Mouse (Mus musculus) forebrain, embryonic 16.5 days (tissue): ENCODE measurements around the gene Cdc123. TPM values are rescaled to one million over a fixed set of nuclear protein-coding genes. Genes with fewer than 3 reads are reported as not detected.

Experiments used
- ATAC-seq: fragments of 200-750 bp; cut with Nextera tagmentation; 2 replicates; pipeline ENCODE4 v1.8.0; 2017; ENCODE audit warnings: mild to moderate bottlenecking, moderate library complexity
- H3K27ac ChIP-seq: fragments of 300-500 bp; sonication (generic); 2 replicates; pipeline ENCODE4 v1.5.1; 2014; ENCODE audit warnings: low read length, control low read depth
- H3K27me3 ChIP-seq: fragments of 300-500 bp; sonication (generic); replicated peaks from 2 replicates; pipeline ENCODE4 v1.6.1; 2014; ENCODE audit warnings: low read length; ENCODE audit not compliant: control insufficient read depth, insufficient read depth
- H3K36me3 ChIP-seq: fragments of 300-500 bp; sonication (generic); 2 replicates; pipeline ENCODE4 v1.6.1; 2014; ENCODE audit not compliant: control insufficient read depth, insufficient read depth
- H3K4me1 ChIP-seq: fragments of 300-500 bp; sonication (generic); replicated peaks from 2 replicates; pipeline ENCODE4 v1.6.1; 2014; ENCODE audit warnings: low read length; ENCODE audit not compliant: control insufficient read depth, insufficient read depth
- H3K4me2 ChIP-seq: fragments of 300-500 bp; sonication (generic); 2 replicates; pipeline ENCODE4 v1.6.1; 2014; ENCODE audit warnings: mild to moderate bottlenecking, low read length, control low read depth
- H3K4me3 ChIP-seq: fragments of 300-500 bp; sonication (generic); replicated peaks from 2 replicates; pipeline ENCODE4 v1.5.1; 2014; ENCODE audit warnings: mild to moderate bottlenecking, low read length, control low read depth
- H3K9ac ChIP-seq: fragments of 300-500 bp; sonication (generic); replicated peaks from 2 replicates; pipeline ENCODE4 v1.6.1; 2014; ENCODE audit warnings: low read depth, low read length, control low read depth
- H3K9me3 ChIP-seq: fragments of 300-500 bp; sonication (generic); 2 replicates; pipeline ENCODE4 v1.6.1; 2016; ENCODE audit warnings: low read length; ENCODE audit not compliant: control insufficient read depth
- WGBS: fragments of 180-500 bp; shearing (Covaris S2); extraction: QIAGEN DNeasy Blood & Tissue Kit; methylation state at CpG from one replicate; pipeline ENCODE4 v1.1.7; 2014; 5-methylcytosine and 5-hydroxymethylcytosine counted together
- polyA plus RNA-seq: library from polyadenylated mRNA; unstranded; fragments of >200 nt; fragmentation: Nextera tagmentation; extraction: Ambion mirVana; gene quantifications from 2 replicates; pipeline ENCODE4 v1.2.1, GENCODE M21; 2015

Gene Cdc123
- polyA plus RNA-seq, 1 experiment from 2014 or later: 294 TPM

DNA sequence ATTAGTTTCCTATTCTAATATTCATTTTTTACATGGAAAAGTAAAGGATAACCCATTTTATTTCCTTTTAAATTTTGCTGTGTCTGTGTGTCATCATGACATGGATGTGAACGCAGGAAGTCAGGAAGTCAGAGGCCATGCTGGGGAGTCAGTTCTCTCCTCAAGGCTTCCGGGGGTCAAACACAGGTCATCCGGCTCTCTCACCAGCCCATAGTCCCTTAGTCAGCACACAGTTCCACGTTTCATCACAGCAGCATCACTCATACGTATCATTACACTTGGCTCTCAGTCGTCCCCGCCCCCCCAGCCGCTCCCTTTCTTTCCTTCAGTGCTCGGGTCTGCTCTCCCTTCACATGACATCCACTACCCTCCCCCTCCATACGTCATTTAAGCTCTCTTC, 51.2 kb downstream of the Cdc123 start:
- no peak overlapping the region for H3K27ac ChIP-seq
- no peaks in the 10 kb centered on the region for H3K9me3 ChIP-seq
- ATAC-seq: no peak
- H3K9ac ChIP-seq: no peak overlapping the region
- peaks cover 23% of the 10 kb centered on the region; the same call in 1 of the 2 replicates for H3K36me3 ChIP-seq
- WGBS: 92% methylated on average over 10 of the region's 10 CpGs
- no peaks in the 10 kb centered on the region for H3K27me3 ChIP-seq
- H3K4me3 ChIP-seq: no peak overlapping the region
- H3K4me2 ChIP-seq: no peak overlapping the region
- H3K4me1 ChIP-seq: no peaks in the 10 kb centered on the region

DNA sequence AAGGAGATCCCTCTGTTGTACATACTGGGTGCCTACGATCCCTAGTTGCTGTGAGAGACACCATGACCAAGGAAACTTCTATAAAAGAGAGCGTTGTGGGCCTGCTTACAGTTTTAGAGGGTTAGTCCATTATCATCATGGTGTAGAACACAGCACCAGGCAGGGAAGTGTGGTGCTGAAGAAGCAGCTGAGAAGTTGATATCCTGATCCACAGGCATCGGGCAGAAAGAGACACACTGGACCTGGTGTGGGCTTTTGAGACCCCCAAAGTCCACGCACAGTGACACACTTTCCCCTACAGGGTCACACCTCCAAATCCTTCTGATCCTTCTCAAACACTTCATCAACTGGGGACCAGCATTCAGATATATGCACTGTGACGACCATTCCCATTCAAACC, 52.9 kb downstream of the Cdc123 start:
- Histone ChIP-seq H3K4me1 (no peaks in the 10 kb centered on the region), H3K4me3 (no peak overlapping the region), H3K9me3 (no peaks in the 10 kb centered on the region), H3K27me3 (no peaks in the 10 kb centered on the region), H3K4me2 (no peak overlapping the region), H3K9ac (no peak overlapping the region), H3K27ac (no peak overlapping the region), H3K36me3 (peaks cover 14% of the 10 kb centered on the region; the same call in 1 of the 2 replicates)
- 95% methylated on average over 5 of the region's 5 CpGs for WGBS
- no peak for ATAC-seq

DNA sequence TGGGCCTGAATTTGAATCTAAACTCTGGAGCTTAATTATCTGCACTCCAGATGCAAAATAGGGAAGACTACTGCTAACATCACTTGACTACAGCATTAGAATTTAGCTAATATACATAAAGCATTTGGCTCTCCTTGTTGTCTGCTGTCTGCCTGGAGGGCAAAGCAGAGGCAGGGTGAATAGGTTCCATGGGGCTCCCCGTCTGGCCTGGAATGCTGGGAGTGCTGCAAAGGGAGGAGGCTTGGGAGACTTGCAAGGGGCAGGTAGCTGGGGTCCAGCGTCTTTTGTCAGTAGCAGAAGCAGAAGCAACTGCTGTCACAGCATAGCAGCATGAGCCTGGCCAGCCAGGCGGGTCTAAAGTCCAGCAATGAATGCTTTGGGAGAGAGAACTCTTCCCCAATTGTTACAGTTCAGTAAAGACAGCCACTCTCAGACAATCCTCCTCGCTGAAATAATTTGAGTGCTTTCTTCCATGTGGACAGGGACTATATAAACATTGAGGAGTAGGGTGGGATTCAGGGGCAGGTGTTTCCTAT, 55.3 kb downstream of the Cdc123 start:
- no peaks in the 10 kb centered on the region for H3K27me3 ChIP-seq
- H3K4me3 ChIP-seq: no peak overlapping the region
- WGBS: 24% methylated on average over 4 of the region's 4 CpGs
- H3K9me3 ChIP-seq: no peaks in the 10 kb centered on the region
- H3K4me2 ChIP-seq: no peak overlapping the region
- H3K9ac ChIP-seq: no peak overlapping the region
- no peak for ATAC-seq
- H3K36me3 ChIP-seq: peaks cover 9% of the 10 kb centered on the region; the same call in 1 of the 2 replicates
- H3K27ac ChIP-seq: no peak overlapping the region
- H3K4me1 ChIP-seq: no peaks in the 10 kb centered on the region

- Histone ChIP-seq H3K9me3 (no peaks in the 10 kb centered on the region), H3K4me2 (no peak overlapping the region), H3K27me3 (no peaks in the 10 kb centered on the region), H3K9ac (no peak overlapping the region), H3K36me3 (no peaks in the 10 kb centered on the region), H3K4me1 (no peaks in the 10 kb centered on the region), H3K4me3 (no peak overlapping the region), H3K27ac (no peak overlapping the region)
- no peak for ATAC-seq
- WGBS: 94% methylated on average over 3 of the region's 3 CpGs
Measured at GRCm38 (mm10) chr2:5787391-5787790, 57.6 kb downstream of the Cdc123 start.

DNA sequence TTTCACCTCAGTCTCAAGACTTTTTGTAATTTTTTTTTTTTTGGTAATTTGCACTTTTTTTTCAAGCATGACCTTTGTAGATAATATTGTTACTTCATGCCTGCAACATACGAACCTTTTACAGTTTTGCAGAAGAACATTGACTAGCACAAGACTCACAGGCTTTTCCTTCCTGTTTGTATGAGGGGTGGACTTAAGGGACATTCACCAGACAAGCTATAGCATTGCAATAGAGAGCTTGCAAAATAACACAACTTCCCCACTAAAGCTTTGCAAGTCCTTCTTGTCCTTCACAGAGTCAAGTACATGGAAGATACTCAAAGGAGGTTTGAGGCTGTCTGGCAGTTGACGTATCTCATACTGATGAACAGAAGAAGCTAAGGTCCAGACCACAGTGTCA, 72.5 kb downstream of the Cdc123 start:
- no peaks in the 10 kb centered on the region for H3K9me3 ChIP-seq
- no peaks in the 10 kb centered on the region for H3K36me3 ChIP-seq
- no peak overlapping the region for H3K9ac ChIP-seq
- no peak overlapping the region for H3K27ac ChIP-seq
- H3K4me1 ChIP-seq: no peaks in the 10 kb centered on the region; the same call in 1 of the 2 replicates
- H3K4me2 ChIP-seq: no peak overlapping the region
- no peak overlapping the region for H3K4me3 ChIP-seq
- no peak for ATAC-seq
- 89% methylated on average over 2 of the region's 2 CpGs for WGBS
- H3K27me3 ChIP-seq: no peaks in the 10 kb centered on the region

DNA sequence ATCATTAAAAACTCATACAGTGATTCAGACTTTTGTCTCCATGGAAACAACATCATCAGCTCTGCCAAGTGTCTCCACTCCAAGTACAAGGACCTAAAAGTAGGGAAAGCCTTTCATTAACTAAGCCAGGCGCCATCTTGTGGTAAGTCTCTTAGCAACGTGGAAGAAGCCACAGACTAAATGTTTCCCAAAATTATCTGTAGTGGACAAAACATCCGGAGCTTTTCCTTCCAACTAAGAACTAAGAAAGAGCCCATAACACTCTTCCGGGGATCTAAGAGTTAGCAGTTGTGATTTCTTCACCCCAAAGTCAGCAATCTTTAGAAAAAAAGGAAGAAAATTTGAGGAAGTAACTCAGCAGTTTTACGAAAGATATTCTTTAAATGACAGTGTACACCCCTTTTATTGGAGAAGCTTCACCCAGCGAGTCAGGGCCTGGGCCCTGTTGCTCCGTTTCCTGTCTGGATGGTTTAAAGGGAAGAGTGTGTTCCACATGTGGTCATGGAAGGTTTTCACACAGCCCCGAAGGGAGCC, 74.2 kb downstream of the Cdc123 start:
- 55% methylated on average over 8 of the region's 8 CpGs for WGBS
- ATAC-seq: peak; percentile 80
- no peak overlapping the region for H3K9ac ChIP-seq

DNA sequence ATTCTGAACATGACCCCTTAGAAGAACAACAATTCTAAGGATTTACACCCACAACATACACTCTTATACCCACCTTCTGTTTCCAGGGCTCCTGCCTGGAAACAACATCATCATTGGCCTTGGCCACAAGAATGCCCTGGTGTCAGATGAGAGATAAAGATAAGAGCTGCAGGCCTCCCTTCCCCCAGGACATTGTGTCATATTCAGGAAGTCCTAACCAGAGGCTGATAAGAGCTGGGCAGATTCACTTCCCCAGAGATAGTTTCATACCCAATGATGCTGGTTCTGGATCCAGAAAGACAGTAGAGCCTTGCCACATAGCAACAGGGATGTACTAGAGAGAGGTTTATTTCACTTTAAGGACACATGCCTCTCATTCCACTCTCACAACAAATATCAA, 75.3 kb downstream of the Cdc123 start:
- H3K36me3 ChIP-seq: no peaks in the 10 kb centered on the region
- no peaks in the 10 kb centered on the region for H3K9me3 ChIP-seq
- no peak for ATAC-seq
- no peak overlapping the region for H3K9ac ChIP-seq
- H3K27ac ChIP-seq: no peak overlapping the region
- no peaks in the 10 kb centered on the region for H3K27me3 ChIP-seq
- H3K4me1 ChIP-seq: no peaks in the 10 kb centered on the region; the same call in 1 of the 2 replicates
- no peak overlapping the region for H3K4me3 ChIP-seq
- H3K4me2 ChIP-seq: no peak overlapping the region

More for the DNA sequence above, 74.2 kb downstream of the Cdc123 start:
- Histone ChIP-seq H3K27me3 (no peaks in the 10 kb centered on the region), H3K4me2 (no peak overlapping the region), H3K4me1 (no peaks in the 10 kb centered on the region; the same call in 1 of the 2 replicates), H3K27ac (no peak overlapping the region), H3K4me3 (no peak overlapping the region), H3K9me3 (no peaks in the 10 kb centered on the region), H3K36me3 (no peaks in the 10 kb centered on the region)

DNA sequence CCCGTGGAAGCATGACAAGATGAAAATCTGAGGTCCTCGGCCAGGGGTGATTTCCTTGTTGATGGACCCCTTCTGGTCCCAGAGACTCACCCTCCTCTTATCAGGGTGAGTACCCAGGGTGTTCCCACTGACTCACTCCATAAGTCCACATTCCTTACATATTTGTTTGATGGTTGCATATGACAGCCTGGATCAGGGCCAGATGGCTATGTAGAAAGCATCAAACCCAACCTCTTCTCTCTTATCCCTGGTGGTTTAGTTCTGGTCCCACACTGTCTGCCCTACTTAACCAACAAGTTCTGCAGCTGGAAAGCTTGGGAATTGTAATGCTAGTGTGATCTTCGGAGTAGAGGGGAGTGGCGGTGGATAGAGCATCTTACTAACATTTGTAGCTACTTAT, 76.0 kb downstream of the Cdc123 start:
- H3K4me3 ChIP-seq: no peak overlapping the region
- no peaks in the 10 kb centered on the region for H3K9me3 ChIP-seq
- no peak overlapping the region for H3K9ac ChIP-seq
- 96% methylated on average over 4 of the region's 4 CpGs for WGBS
- H3K27ac ChIP-seq: no peak overlapping the region
- ATAC-seq: no peak
- H3K27me3 ChIP-seq: no peaks in the 10 kb centered on the region
- no peaks in the 10 kb centered on the region; the same call in 1 of the 2 replicates for H3K4me1 ChIP-seq
- H3K36me3 ChIP-seq: no peaks in the 10 kb centered on the region
- H3K4me2 ChIP-seq: no peak overlapping the region

GRCm38 (mm10) chr2:5762031-5762430, 82.9 kb downstream of the Cdc123 start:
- H3K4me2 ChIP-seq: no peak overlapping the region
- ATAC-seq: no peak
- no peaks in the 10 kb centered on the region for H3K9me3 ChIP-seq
- no peaks in the 10 kb centered on the region for H3K36me3 ChIP-seq
- H3K4me3 ChIP-seq: no peak overlapping the region
- no peaks in the 10 kb centered on the region for H3K27me3 ChIP-seq
- 93% methylated on average over 3 of the region's 3 CpGs for WGBS
- no peak overlapping the region for H3K27ac ChIP-seq
- no peak overlapping the region for H3K9ac ChIP-seq
- H3K4me1 ChIP-seq: no peaks in the 10 kb centered on the region
